Mouse (Mus musculus): ENCODE measurements around the gene Poc1a. TPM values are rescaled to one million over a fixed set of nuclear protein-coding genes. Genes with fewer than 3 reads are reported as not detected.

Gene Poc1a
- polyA plus RNA-seq, 1 experiment: 24.2 TPM

GRCm38 (mm10) chr9:106263381-106263924 is 17.4 kb upstream of the Poc1a start:
- no peak for DNase-seq (ENCODE audit: extremely low spot score in 1 of 2, low spot score in 1 of 2)

GRCm38 (mm10) chr9:106265358-106266075 is 15.3 kb upstream of the Poc1a start:
- no peak for DNase-seq (ENCODE audit: extremely low spot score in 1 of 2, low spot score in 1 of 2)

GRCm38 (mm10) chr9:106266936-106267657 is 13.8 kb upstream of the Poc1a start:
- DNase-seq (ENCODE audit: extremely low spot score in 1 of 2, low spot score in 1 of 2): no peak

- DNase-seq (ENCODE audit: extremely low spot score in 1 of 2, low spot score in 1 of 2): no peak
These were observed 12.4 kb upstream of the Poc1a start for GRCm38 (mm10) chr9:106268421-106268820.

- no peak for DNase-seq (ENCODE audit: extremely low spot score in 1 of 2, low spot score in 1 of 2)
These were observed 11.6 kb upstream of the Poc1a start for GRCm38 (mm10) chr9:106269076-106269788.

GRCm38 (mm10) chr9:106269879-106270278 is 11.0 kb upstream of the Poc1a start:
- no peak for DNase-seq (ENCODE audit: extremely low spot score in 1 of 2, low spot score in 1 of 2)

GRCm38 (mm10) chr9:106270656-106271055 is 10.2 kb upstream of the Poc1a start:
- DNase-seq (ENCODE audit: extremely low spot score in 1 of 2, low spot score in 1 of 2): no peak

GRCm38 (mm10) chr9:106272288-106272687 is 8.6 kb upstream of the Poc1a start:
- no peak for DNase-seq (ENCODE audit: extremely low spot score in 1 of 2, low spot score in 1 of 2)

GRCm38 (mm10) chr9:106273276-106273675 is 7.6 kb upstream of the Poc1a start:
- no peak for DNase-seq (ENCODE audit: extremely low spot score in 1 of 2, low spot score in 1 of 2)

GRCm38 (mm10) chr9:106273791-106274190 is 7.1 kb upstream of the Poc1a start:
- no peak for DNase-seq (ENCODE audit: extremely low spot score in 1 of 2, low spot score in 1 of 2)

GRCm38 (mm10) chr9:106274652-106275180 is 6.1 kb upstream of the Poc1a start:
- no peak for DNase-seq (ENCODE audit: extremely low spot score in 1 of 2, low spot score in 1 of 2)

- DNase-seq (ENCODE audit: extremely low spot score in 1 of 2, low spot score in 1 of 2): no peak
These were observed 5.1 kb upstream of the Poc1a start for GRCm38 (mm10) chr9:106275806-106276205.

- peak in 1 of 2 experiments; percentile 48 for DNase-seq (ENCODE audit: extremely low spot score in 1 of 2, low spot score in 1 of 2)
These were observed 475 bp upstream of the Poc1a start for GRCm38 (mm10) chr9:106280386-106280785.

GRCm38 (mm10) chr9:106282024-106282423 is 1.2 kb downstream of the Poc1a start:
- DNase-seq (ENCODE audit: extremely low spot score in 1 of 2, low spot score in 1 of 2): no peak

GRCm38 (mm10) chr9:106287165-106287564 is 6.3 kb downstream of the Poc1a start:
- no peak for DNase-seq (ENCODE audit: extremely low spot score in 1 of 2, low spot score in 1 of 2)

GRCm38 (mm10) chr9:106288864-106289263 is 8.0 kb downstream of the Poc1a start:
- peak; percentile 73 to 93 for DNase-seq (ENCODE audit: extremely low spot score in 1 of 2, low spot score in 1 of 2)

GRCm38 (mm10) chr9:106289841-106290240 is 9.0 kb downstream of the Poc1a start:
- DNase-seq (ENCODE audit: extremely low spot score in 1 of 2, low spot score in 1 of 2): no peak

GRCm38 (mm10) chr9:106290636-106291122 is 9.8 kb downstream of the Poc1a start:
- DNase-seq (ENCODE audit: extremely low spot score in 1 of 2, low spot score in 1 of 2): peak; percentile 83 to 85

- peak; percentile 74 to 76 for DNase-seq (ENCODE audit: extremely low spot score in 1 of 2, low spot score in 1 of 2)
These were observed 12.8 kb downstream of the Poc1a start for GRCm38 (mm10) chr9:106293569-106294156.

- no peak for DNase-seq (ENCODE audit: extremely low spot score in 1 of 2, low spot score in 1 of 2)
These were observed 15.8 kb downstream of the Poc1a start for GRCm38 (mm10) chr9:106296637-106297174.

Measured in frontal cortex, adult 2 months (tissue).